Mouse (Mus musculus): ENCODE data around the gene Nbr1. TPM values are rescaled to one million over a fixed set of nuclear protein-coding genes. Genes with fewer than 3 reads are reported as not detected.

Nbr1 gene
- total and polyA plus RNA-seq, 3 experiments: 38.6 to 52.3 TPM; not detected in 1

GRCm38 (mm10) chr11:101626995-101627856 lies 75.3 kb downstream of the Nbr1 start, which contains the start of gene Rdm1:
Gene Rdm1 (plus strand): TSS chr11:101627195.
- Histone ChIP-seq H3K27ac (ENCODE audit: control insufficient read depth, low read depth, low read length) (peak within 1 kb of the TSS; percentile 98), H3K79me2 (ENCODE audit: control insufficient read depth, insufficient read depth, low read length, poor library complexity) (no peaks in the 10 kb centered on the region; the same call in 1 of the 2 replicates), H3K4me1 (ENCODE audit: control insufficient read depth in 1 of 2, insufficient read depth in 2 of 2, low read length in 2 of 2) (peaks cover 0 to 10% of the 10 kb centered on the region in 2 experiments; a peak in 2 of 4 replicates), H3K4me3 (ENCODE audit: control insufficient read depth in 1 of 2, insufficient read depth in 1 of 2, low read depth in 2 of 2, low read length in 2 of 2) (peak within 1 kb of the TSS; percentile 51 to 58), H3K9ac (ENCODE audit: control insufficient read depth, low read depth, low read length, poor library complexity, severe bottlenecking) (peak within 1 kb of the TSS; percentile 81), H3K36me3 (ENCODE audit: control insufficient read depth in 1 of 2, insufficient read depth in 2 of 2, low read length in 2 of 2) (peaks cover 0 to 6% of the 10 kb centered on the region in 2 experiments; a peak in 2 of 4 replicates), H3K9me3 (replicated peaks; ENCODE audit: insufficient read depth, low read length) (no peaks in the 10 kb centered on the region), H3K27me3 (ENCODE audit: control insufficient read depth in 1 of 2, insufficient read depth in 2 of 2, low read length in 2 of 2) (no peaks in the 10 kb centered on the region)
- TF ChIP-seq UBTF (IDR thresholded peaks at IDR 0.05; ENCODE audit: borderline replicate concordance, insufficient read depth, low read depth, low read length) (no peak), TCF12 (IDR thresholded peaks at IDR 0.05; ENCODE audit: low read depth, low read length) (peak; percentile 52), MAFK (IDR thresholded peaks at IDR 0.05; ENCODE audit: borderline replicate concordance, low read depth, low read length) (no peak), NRF1 (IDR thresholded peaks at IDR 0.05; ENCODE audit: insufficient read depth, low read depth, low read length, poor library complexity, severe bottlenecking) (peak; percentile 75), NELFE (IDR thresholded peaks at IDR 0.05; ENCODE audit: low read depth, low read length) (no peak; the same call in 1 of the 2 replicates), CHD2 (IDR thresholded peaks at IDR 0.05; ENCODE audit: low read length) (no peak), MYB (IDR thresholded peaks at IDR 0.05; ENCODE audit: low read depth, low read length) (no peak), ETS1 (IDR thresholded peaks at IDR 0.05; ENCODE audit: low read depth, low read length) (peak; percentile 88), JUND (IDR thresholded peaks at IDR 0.05; ENCODE audit: low read depth, low read length) (peak; percentile 82; the same call in 1 of the 2 replicates), SIN3A (IDR thresholded peaks at IDR 0.05; ENCODE audit: low read length) (peak; percentile 79), ELF1 (IDR thresholded peaks at IDR 0.05; ENCODE audit: low read depth, low read length) (peak; percentile 82), POLR2AphosphoS2 (IDR thresholded peaks at IDR 0.05; ENCODE audit: low read length) (peak; percentile 98), ZC3H11A (IDR thresholded peaks at IDR 0.05; ENCODE audit: low read depth, low read length) (no peak), RCOR1 (IDR thresholded peaks at IDR 0.05; ENCODE audit: low read depth, low read length) (no peak), GABPA (IDR thresholded peaks at IDR 0.05; ENCODE audit: low read depth, low read length) (no peak), HCFC1 (IDR thresholded peaks at IDR 0.05; ENCODE audit: low read depth, low read length) (peak; percentile 75), SMC3 (IDR thresholded peaks at IDR 0.05; ENCODE audit: low read depth, low read length) (no peak), ZMIZ1 (IDR thresholded peaks at IDR 0.05; ENCODE audit: low read depth, low read length) (peak; percentile 99), ZNF384 (IDR thresholded peaks at IDR 0.05; ENCODE audit: low read depth, low read length) (peak; percentile 85), BHLHE40 (IDR thresholded peaks at IDR 0.05; ENCODE audit: borderline replicate concordance, low read depth, low read length) (no peak), TBP (IDR thresholded peaks at IDR 0.05; ENCODE audit: low read depth, low read length) (peak; percentile 97), MYC (IDR thresholded peaks at IDR 0.05; ENCODE audit: low read depth, low read length) (no peak), POLR2A (IDR thresholded peaks at IDR 0.05; ENCODE audit: control insufficient read depth in 1 of 2, insufficient read depth in 1 of 2, low read depth in 1 of 2, low read length in 2 of 2, poor library complexity in 1 of 2) (peak; percentile 86 to 93; a peak in 3 of 4 replicates), E2F4 (IDR thresholded peaks at IDR 0.05; ENCODE audit: borderline replicate concordance, low read depth, low read length) (no peak; the same call in 1 of the 2 replicates), EP300 (IDR thresholded peaks at IDR 0.05; ENCODE audit: low read depth in 1 of 2, low read length in 2 of 2) (no peak), MAX (IDR thresholded peaks at IDR 0.05; ENCODE audit: low read length) (no peak), KAT2A (conservative IDR thresholded peaks at IDR 0.05; ENCODE audit: low read depth, low read length) (no peak), CHD1 (IDR thresholded peaks at IDR 0.05; ENCODE audit: low read depth, low read length) (no peak), POLR2AphosphoS5 (IDR thresholded peaks at IDR 0.05; ENCODE audit: borderline replicate concordance, low read depth, low read length) (peak; percentile 93; the same call in 1 of the 2 replicates)
- DNase-seq (ENCODE audit: low read depth, low spot score): peak; percentile 98
